In genomic region chr10:86758211-86758610, GRCm38 (mm10) we compare ENCODE assay signal across 41 mouse cellular contexts. TPM values are rescaled to one million over a fixed set of nuclear protein-coding genes. Genes with fewer than 3 reads are reported as not detected.
"Had no signal": no experiment of that assay in that cellular context is flagged by ENCODE, and none has a peak within 500 bp of the region (broad histone marks: within the 10 kb centered on the region; RNA-seq: fewer than 3 reads in every experiment).

No protein-coding gene starts in this region.

- H3K4me1 ChIP-seq: liver, embryonic 12.5 days; liver, embryonic 13.5 days; liver, embryonic 15.5 days; lung, embryonic 15.5 days; midbrain, embryonic 12.5 days; midbrain, embryonic 13.5 days; midbrain, embryonic 15.5 days; neural tube, embryonic 12.5 days had no signal

- ATAC-seq: liver, embryonic 12.5 days; liver, postnatal 0 days; lung, postnatal 0 days; midbrain, embryonic 13.5 days; midbrain, embryonic 15.5 days; midbrain, embryonic 16.5 days had no signal

- H3K36me3 ChIP-seq: limb, embryonic 12.5 days; limb, embryonic 13.5 days; limb, embryonic 15.5 days; liver, embryonic 12.5 days; liver, embryonic 13.5 days; liver, embryonic 15.5 days; lung, embryonic 15.5 days; midbrain, embryonic 10.5 days; midbrain, embryonic 12.5 days; midbrain, embryonic 13.5 days; midbrain, embryonic 15.5 days; neural tube, embryonic 12.5 days; neural tube, embryonic 13.5 days had no signal

- H3K9ac ChIP-seq: limb, embryonic 12.5 days; limb, embryonic 13.5 days; limb, embryonic 15.5 days; liver, embryonic 12.5 days; liver, embryonic 13.5 days; liver, embryonic 14.5 days; liver, embryonic 15.5 days; liver, postnatal 0 days; lung, embryonic 14.5 days; lung, embryonic 15.5 days; midbrain, embryonic 12.5 days; midbrain, embryonic 13.5 days; midbrain, embryonic 15.5 days; neural tube, embryonic 12.5 days; neural tube, embryonic 13.5 days had no signal

- H3K27me3 ChIP-seq: limb, embryonic 12.5 days; limb, embryonic 13.5 days; limb, embryonic 15.5 days; liver, embryonic 12.5 days; liver, embryonic 13.5 days; liver, embryonic 15.5 days; lung, embryonic 15.5 days; midbrain, embryonic 12.5 days; midbrain, embryonic 13.5 days; midbrain, embryonic 15.5 days; neural tube, embryonic 12.5 days; neural tube, embryonic 13.5 days had no signal

- H3K9me3 ChIP-seq: limb, embryonic 12.5 days; limb, embryonic 13.5 days; limb, embryonic 15.5 days; liver, embryonic 12.5 days; liver, embryonic 13.5 days; liver, embryonic 15.5 days; lung, embryonic 15.5 days; midbrain, embryonic 10.5 days; midbrain, embryonic 12.5 days; midbrain, embryonic 13.5 days; midbrain, embryonic 15.5 days; neural tube, embryonic 12.5 days; neural tube, embryonic 13.5 days had no signal

- H3K27ac ChIP-seq: limb, embryonic 12.5 days; limb, embryonic 13.5 days; limb, embryonic 15.5 days; liver, embryonic 12.5 days; liver, embryonic 13.5 days; liver, embryonic 14.5 days; liver, embryonic 15.5 days; lung, embryonic 15.5 days; macrophage; midbrain, embryonic 10.5 days; midbrain, embryonic 12.5 days; midbrain, embryonic 13.5 days; midbrain, embryonic 15.5 days; neural tube, embryonic 12.5 days; neural tube, embryonic 13.5 days had no signal

- DNase-seq: left cerebral cortex, postnatal 4 days; liver; liver, embryonic 13.5 days; liver, postnatal 0 days; lung, adult 18-20 months; lung, adult 2 months; lung, embryonic 14.5 days; lung, postnatal 10 days; lung, postnatal 14 days; lung, postnatal 36 days; lung, postnatal 4 days; midbrain, embryonic 14.5 days had no signal

- H3K4me2 ChIP-seq: limb, embryonic 12.5 days; limb, embryonic 13.5 days; limb, embryonic 15.5 days; liver, embryonic 11.5 days; liver, embryonic 12.5 days; liver, embryonic 13.5 days; liver, embryonic 15.5 days; lung, embryonic 14.5 days; lung, embryonic 15.5 days; midbrain, embryonic 11.5 days; midbrain, embryonic 12.5 days; midbrain, embryonic 13.5 days; midbrain, embryonic 15.5 days; neural tube, embryonic 12.5 days; neural tube, embryonic 13.5 days had no signal

- H3K4me3 ChIP-seq: limb, embryonic 12.5 days; limb, embryonic 13.5 days; limb, embryonic 15.5 days; liver, embryonic 12.5 days; liver, embryonic 13.5 days; liver, embryonic 15.5 days; lung, embryonic 15.5 days; megakaryocyte, embryonic 14.5 days; midbrain, embryonic 10.5 days; midbrain, embryonic 12.5 days; midbrain, embryonic 13.5 days; midbrain, embryonic 15.5 days; myocyte; neural tube, embryonic 12.5 days; neural tube, embryonic 13.5 days had no signal

RNA-seq across cellular contexts. Expression of gene Gm49358, which starts 5.6 kb away (rescaled TPM):
- total RNA-seq: megakaryocyte, adult 5-6 weeks; megakaryocyte-erythroid progenitor cell, adult 5-6 weeks; midbrain, postnatal 0 days; monocyte, adult 5-6 weeks had no signal
- polyA plus RNA-seq: limb, embryonic 11.5 days; limb, embryonic 12.5 days; limb, embryonic 15.5 days; liver, adult 2 months; liver, embryonic 11.5 days; liver, embryonic 12.5 days; liver, embryonic 13.5 days; liver, embryonic 14.5 days; liver, embryonic 15.5 days; liver, embryonic 16.5 days; liver, postnatal 0 days; lung, adult 2 months; lung, embryonic 14.5 days; lung, embryonic 15.5 days; lung, embryonic 16.5 days; lung, postnatal 0 days; midbrain, embryonic 10.5 days; midbrain, embryonic 11.5 days; midbrain, embryonic 12.5 days; midbrain, embryonic 13.5 days; midbrain, embryonic 15.5 days; midbrain, embryonic 16.5 days; midbrain, postnatal 0 days; myocyte; neural tube, embryonic 11.5 days; neural tube, embryonic 12.5 days; neural tube, embryonic 13.5 days had no signal
